Mouse (Mus musculus): ENCODE measurements around the gene Calr3.

GRCm38 (mm10) chr8:72445071-72445470, 1.4 kb upstream of the Calr3 start:
- TF ChIP-seq CTCF (conservative IDR thresholded peaks at IDR 0.05 in 1 of 2, IDR thresholded peaks at IDR 0.05 in 1 of 2; ENCODE audit: low read depth in 2 of 2, low read length in 2 of 2) (no peak), MXI1 (IDR thresholded peaks at IDR 0.05; ENCODE audit: low read depth, low read length) (no peak), NRF1 (IDR thresholded peaks at IDR 0.05; ENCODE audit: low read depth, low read length) (no peak)
